In the genomic region with DNA sequence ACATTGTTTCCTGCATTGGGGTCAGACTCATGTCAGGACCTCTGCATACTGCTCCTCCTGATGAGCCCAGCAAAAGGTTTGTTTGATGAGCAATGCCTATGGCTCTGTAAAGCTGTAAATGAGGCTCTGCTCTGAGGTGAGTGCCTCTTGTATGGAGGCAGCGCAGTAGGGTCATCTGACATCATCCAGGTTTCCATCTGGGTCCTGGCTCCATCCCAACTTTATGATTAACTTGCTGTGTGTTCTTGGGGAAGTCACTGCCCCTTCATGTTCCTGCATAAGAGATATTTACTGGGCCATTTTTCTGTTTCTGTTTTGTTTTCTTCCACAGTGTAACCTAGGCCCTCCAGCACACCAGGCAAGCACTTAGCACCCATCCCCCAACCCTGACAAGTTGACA, we compare ENCODE assay signal across 29 mouse cellular contexts. TPM values are rescaled to one million over a fixed set of nuclear protein-coding genes. Genes with fewer than 3 reads are reported as not detected.
DNase-seq lines count a peak whose midpoint lies in the region; ATAC-seq and TF ChIP-seq lines count a peak whose summit lies in the region.
"Had no signal": no experiment of that assay in that cellular context is flagged by ENCODE, and none has a peak within 500 bp of the region (broad histone marks: within the 10 kb centered on the region; RNA-seq: fewer than 3 reads in every experiment).

No protein-coding gene starts in this region.

- DNase-seq in cerebellum, adult 11-12 months, result peak; percentile 52
- no peak for DNase-seq in cerebellum, postnatal 4 days (ENCODE audit: low spot score in 2 of 2)
- DNase-seq in forebrain, postnatal 0 days, result no peak
- peak; percentile 17 for DNase-seq in NIH3T3 (ENCODE audit: low read depth)
- no peak for DNase-seq in midbrain, embryonic 11.5 days (ENCODE audit: low spot score, missing footprints)
- DNase-seq in right cerebral cortex, postnatal 4 days, result no peak
- DNase-seq in kidney, postnatal 4 days, result no peak
- DNase-seq: adrenal gland, postnatal 14 days; gastrocnemius, postnatal 10 days; kidney, adult 9 months; kidney, postnatal 25 days; layer of hippocampus, adult 9-11 months; liver; lung, postnatal 4 days; right cerebral cortex, adult 18-20 months; thymus, adult 18-20 months; thymus, postnatal 36 days had no signal

- peak overlapping the region; percentile 31; the same call in 1 of the 2 replicates for H3K4me2 ChIP-seq in forebrain, postnatal 0 days (ENCODE audit: low read depth)
- no peak overlapping the region for H3K4me2 ChIP-seq in forebrain, embryonic 15.5 days (replicated peaks)
- 0 out of 2 replicates have a peak overlapping the region, but pooled peaks have one; percentile 3 for H3K4me2 ChIP-seq in midbrain, embryonic 11.5 days
- H3K4me2 ChIP-seq: forebrain, embryonic 13.5 days; heart, embryonic 11.5 days; liver, embryonic 15.5 days; lung, embryonic 15.5 days; stomach, embryonic 15.5 days had no signal

- H3K9ac ChIP-seq in forebrain, postnatal 0 days, result no peak overlapping the region
- H3K9ac ChIP-seq in forebrain, embryonic 15.5 days (replicated peaks), result no peak overlapping the region
- no peak overlapping the region for H3K9ac ChIP-seq in midbrain, embryonic 11.5 days (ENCODE audit: low read length)
- H3K9ac ChIP-seq: liver, embryonic 15.5 days; lung, embryonic 15.5 days; neural tube, embryonic 15.5 days; stomach, embryonic 15.5 days had no signal

- H3K4me3 ChIP-seq in forebrain, postnatal 0 days (ENCODE audit: low read depth, low read length), result no peak overlapping the region
- no peak overlapping the region for H3K4me3 ChIP-seq in forebrain, embryonic 15.5 days
- H3K4me3 ChIP-seq in midbrain, embryonic 11.5 days (ENCODE audit: low read depth, low read length), result no peak overlapping the region
- H3K4me3 ChIP-seq: forebrain, embryonic 13.5 days; limb, embryonic 10.5 days; liver, embryonic 15.5 days; lung, embryonic 15.5 days; myocyte; neural tube, embryonic 15.5 days; stomach, embryonic 15.5 days had no signal

- no peak for TF ChIP-seq CTCF in forebrain, postnatal 0 days (IDR thresholded peaks at IDR 0.05; ENCODE audit: low read depth)

- no peaks in the 10 kb centered on the region for H3K27me3 ChIP-seq in forebrain, postnatal 0 days (ENCODE audit: insufficient read depth, low read length)
- H3K27me3 ChIP-seq in forebrain, embryonic 15.5 days, result no peaks in the 10 kb centered on the region
- no peaks in the 10 kb centered on the region for H3K27me3 ChIP-seq in midbrain, embryonic 11.5 days (ENCODE audit: control insufficient read depth, insufficient read depth, low read length)
- H3K27me3 ChIP-seq: forebrain, embryonic 13.5 days; neural tube, embryonic 15.5 days had no signal

- no peaks in the 10 kb centered on the region for H3K9me3 ChIP-seq in forebrain, postnatal 0 days (ENCODE audit: low read length)
- no peaks in the 10 kb centered on the region for H3K9me3 ChIP-seq in forebrain, embryonic 15.5 days
- no peaks in the 10 kb centered on the region for H3K9me3 ChIP-seq in midbrain, embryonic 11.5 days (ENCODE audit: control insufficient read depth, low read length)
- H3K9me3 ChIP-seq: forebrain, embryonic 13.5 days; limb, embryonic 10.5 days; liver, embryonic 15.5 days; lung, embryonic 15.5 days; neural tube, embryonic 15.5 days; stomach, embryonic 15.5 days had no signal

- 83% methylated on average over 1 of the region's 1 CpGs for WGBS in forebrain, postnatal 0 days
- WGBS in forebrain, embryonic 15.5 days, result 81% methylated on average over 1 of the region's 1 CpGs
- 81% methylated on average over 1 of the region's 1 CpGs for WGBS in midbrain, embryonic 11.5 days

- no peaks in the 10 kb centered on the region for H3K36me3 ChIP-seq in forebrain, postnatal 0 days (ENCODE audit: insufficient read depth)
- H3K36me3 ChIP-seq in forebrain, embryonic 15.5 days, result no peaks in the 10 kb centered on the region
- H3K36me3 ChIP-seq in midbrain, embryonic 11.5 days (ENCODE audit: control insufficient read depth, insufficient read depth, low read length), result no peaks in the 10 kb centered on the region
- H3K36me3 ChIP-seq: limb, embryonic 10.5 days; liver, embryonic 15.5 days; lung, embryonic 15.5 days; neural tube, embryonic 15.5 days; stomach, embryonic 15.5 days had no signal

- H3K4me1 ChIP-seq in forebrain, postnatal 0 days (ENCODE audit: insufficient read depth), result peaks cover 15% of the 10 kb centered on the region
- H3K4me1 ChIP-seq in forebrain, embryonic 15.5 days, result peaks cover 39% of the 10 kb centered on the region
- peaks cover 29% of the 10 kb centered on the region for H3K4me1 ChIP-seq in midbrain, embryonic 11.5 days (ENCODE audit: control insufficient read depth, insufficient read depth, low read length)

- no peak for ATAC-seq in forebrain, postnatal 0 days
- ATAC-seq in forebrain, embryonic 15.5 days (replicated peaks), result no peak
- no peak for ATAC-seq in midbrain, embryonic 11.5 days (ENCODE audit: low FRiP score)
- ATAC-seq: forebrain, embryonic 13.5 days; intestine, embryonic 16.5 days had no signal

- H3K27ac ChIP-seq in forebrain, postnatal 0 days (ENCODE audit: low read depth, low read length), result no peak overlapping the region
- no peak overlapping the region for H3K27ac ChIP-seq in forebrain, embryonic 15.5 days (replicated peaks)
- H3K27ac ChIP-seq in midbrain, embryonic 11.5 days (ENCODE audit: low read depth, low read length), result no peak overlapping the region
- H3K27ac ChIP-seq: forebrain, embryonic 13.5 days; limb, embryonic 10.5 days; liver, embryonic 15.5 days; lung, embryonic 15.5 days; neural tube, embryonic 15.5 days; stomach, embryonic 15.5 days had no signal

RNA-seq across cellular contexts. Expression of a gene that starts 3.6 kb away (rescaled TPM):
- 223 and 225 TPM in 2 replicates for total RNA-seq in forebrain, postnatal 0 days (2014; rRNA removed)
- 129 and 150 TPM in 2 replicates for polyA plus RNA-seq in forebrain, postnatal 0 days (2015; fragmentation: Nextera tagmentation; extraction: Ambion mirVana)
- polyA plus RNA-seq in forebrain, embryonic 15.5 days (2015; fragmentation: Nextera tagmentation; extraction: Ambion mirVana), result 119 and 120 TPM in 2 replicates
- 34.5 and 37.1 TPM in 2 replicates for polyA plus RNA-seq in midbrain, embryonic 11.5 days (2014; fragmentation: Nextera tagmentation; extraction: Ambion mirVana)
- total RNA-seq: granulocyte monocyte progenitor cell, adult 5-6 weeks; megakaryocyte-erythroid progenitor cell, adult 5-6 weeks had no signal

RNA-seq across cellular contexts. Expression of a gene that starts 15.1 kb away (rescaled TPM):
- total RNA-seq in forebrain, postnatal 0 days (2014; rRNA removed), result 2.3 and 2.6 TPM in 2 replicates
- 2.4 and 3.1 TPM in 2 replicates for polyA plus RNA-seq in forebrain, postnatal 0 days (2015; fragmentation: Nextera tagmentation; extraction: Ambion mirVana)
- polyA plus RNA-seq in forebrain, embryonic 15.5 days (2015; fragmentation: Nextera tagmentation; extraction: Ambion mirVana), result 6.8 and 10.6 TPM in 2 replicates
- 1.5 and 2.0 TPM in 2 replicates for polyA plus RNA-seq in midbrain, embryonic 11.5 days (2014; fragmentation: Nextera tagmentation; extraction: Ambion mirVana)

RNA-seq across cellular contexts. Expression of a gene that starts 22.8 kb away (rescaled TPM):
- total RNA-seq in forebrain, postnatal 0 days (2014; rRNA removed), result 0.10 and 1.8 TPM in 2 replicates
- polyA plus RNA-seq in forebrain, postnatal 0 days (2015; fragmentation: Nextera tagmentation; extraction: Ambion mirVana), result 1.1 and 1.5 TPM in 2 replicates
- 1.5 and 2.6 TPM in 2 replicates for polyA plus RNA-seq in forebrain, embryonic 15.5 days (2015; fragmentation: Nextera tagmentation; extraction: Ambion mirVana)
- polyA plus RNA-seq in midbrain, embryonic 11.5 days (2014; fragmentation: Nextera tagmentation; extraction: Ambion mirVana), result 8.9 and 10.6 TPM in 2 replicates
- total RNA-seq: megakaryocyte-erythroid progenitor cell, adult 5-6 weeks had no signal

RNA-seq across cellular contexts. Expression of a gene that starts 23.0 kb away (rescaled TPM):
- 33.5 and 41.1 TPM in 2 replicates for total RNA-seq in forebrain, postnatal 0 days (2014; rRNA removed)
- 53.2 and 53.7 TPM in 2 replicates for polyA plus RNA-seq in forebrain, postnatal 0 days (2015; fragmentation: Nextera tagmentation; extraction: Ambion mirVana)
- polyA plus RNA-seq in forebrain, embryonic 15.5 days (2015; fragmentation: Nextera tagmentation; extraction: Ambion mirVana), result 36.8 and 41.2 TPM in 2 replicates
- 17.7 and 20.0 TPM in 2 replicates for polyA plus RNA-seq in midbrain, embryonic 11.5 days (2014; fragmentation: Nextera tagmentation; extraction: Ambion mirVana)

RNA-seq across cellular contexts. Expression of a gene that starts 36.4 kb away (rescaled TPM):
- total RNA-seq in forebrain, postnatal 0 days (2014; rRNA removed), result 26.5 and 36.7 TPM in 2 replicates
- 28.5 and 43.2 TPM in 2 replicates for polyA plus RNA-seq in forebrain, postnatal 0 days (2015; fragmentation: Nextera tagmentation; extraction: Ambion mirVana)
- 37.0 and 37.2 TPM in 2 replicates for polyA plus RNA-seq in forebrain, embryonic 15.5 days (2015; fragmentation: Nextera tagmentation; extraction: Ambion mirVana)
- 20.5 and 21.9 TPM in 2 replicates for polyA plus RNA-seq in midbrain, embryonic 11.5 days (2014; fragmentation: Nextera tagmentation; extraction: Ambion mirVana)

Comparison
In these comparisons a context has a peak if more than half of its experiments do, and no peak if none do; other contexts are left out.
1. DNase-seq: peak in cerebellum, adult 11-12 months (single experiment) and NIH3T3 (single experiment); none in cerebellum, postnatal 4 days (0 of 2), forebrain, postnatal 0 days (single experiment), midbrain, embryonic 11.5 days (single experiment), right cerebral cortex, postnatal 4 days (single experiment) and kidney, postnatal 4 days (0 of 2).